Mouse (Mus musculus) kidney, postnatal 0 days (tissue): Measurements from ENCODE around the gene Ldhc. TPM values are rescaled to one million over a fixed set of nuclear protein-coding genes. Genes with fewer than 3 reads are reported as not detected.

Experiments used
- ATAC-seq: fragments of 200-750 bp; cut with Nextera tagmentation; replicated peaks from 2 replicates; pipeline ENCODE4 v1.8.0; 2017; ENCODE audit warnings: low read depth, moderate number of reproducible peaks, moderate TSS enrichment, moderate library complexity; ENCODE audit not compliant: low FRiP score
- DNase-seq: peaks from one replicate; pipeline ENCODE4 v3.0.0-alpha.2; 2016; ENCODE audit warnings: low spot score
- H3K27ac ChIP-seq: fragments of 300-500 bp; sonication (generic); 2 replicates; pipeline ENCODE4 v1.5.1; 2014; ENCODE audit warnings: mild to moderate bottlenecking
- H3K27me3 ChIP-seq: fragments of 300-500 bp; sonication (generic); 2 replicates; pipeline ENCODE4 v1.6.1; 2014; ENCODE audit warnings: low read length, mixed read lengths; ENCODE audit not compliant: insufficient read depth
- H3K36me3 ChIP-seq: fragments of 300-500 bp; sonication (generic); 2 replicates; pipeline ENCODE4 v1.6.1; 2014; ENCODE audit warnings: low read length, mixed read lengths; ENCODE audit not compliant: insufficient read depth
- H3K4me1 ChIP-seq: fragments of 300-500 bp; sonication (generic); replicated peaks from 2 replicates; pipeline ENCODE4 v1.6.1; 2014; ENCODE audit warnings: antibody characterized with exemption, low read length, mixed read lengths; ENCODE audit not compliant: insufficient read depth
- H3K4me2 ChIP-seq: fragments of 300-500 bp; sonication (generic); 2 replicates; pipeline ENCODE4 v1.6.1; 2014; ENCODE audit warnings: mild to moderate bottlenecking, low read length, moderate library complexity, mixed read lengths
- H3K4me3 ChIP-seq: fragments of 300-500 bp; sonication (generic); replicated peaks from 2 replicates; pipeline ENCODE4 v1.5.1; 2014; ENCODE audit warnings: low read depth, low read length
- H3K9ac ChIP-seq: fragments of 300-500 bp; sonication (generic); 2 replicates; pipeline ENCODE4 v1.6.1; 2014; ENCODE audit warnings: low read depth, low read length
- H3K9me3 ChIP-seq: fragments of 300-500 bp; sonication (generic); replicated peaks from 2 replicates; pipeline ENCODE4 v1.6.1; 2016; ENCODE audit warnings: low read length, inconsistent platforms, mixed read lengths
- CTCF ChIP-seq: IDR thresholded peaks from 2 replicates; pipeline ENCODE4 v1.5.1; 2016; ENCODE audit warnings: antibody characterized with exemption, low read depth, mild to moderate bottlenecking, moderate library complexity
- WGBS: fragments of 180-500 bp; shearing (Covaris S2); extraction: QIAGEN DNeasy Blood & Tissue Kit; methylation state at CpG from one replicate; pipeline ENCODE4 v1.1.7; 2014; 5-methylcytosine and 5-hydroxymethylcytosine counted together
- polyA plus RNA-seq: library from polyadenylated mRNA; unstranded; fragments of >200 nt; fragmentation: Nextera tagmentation; extraction: Ambion mirVana; gene quantifications from 2 replicates; pipeline ENCODE4 v1.2.1, GENCODE M21; 2015

Gene Ldhc
- polyA plus RNA-seq, 1 experiment from 2014 or later: not detected

DNA sequence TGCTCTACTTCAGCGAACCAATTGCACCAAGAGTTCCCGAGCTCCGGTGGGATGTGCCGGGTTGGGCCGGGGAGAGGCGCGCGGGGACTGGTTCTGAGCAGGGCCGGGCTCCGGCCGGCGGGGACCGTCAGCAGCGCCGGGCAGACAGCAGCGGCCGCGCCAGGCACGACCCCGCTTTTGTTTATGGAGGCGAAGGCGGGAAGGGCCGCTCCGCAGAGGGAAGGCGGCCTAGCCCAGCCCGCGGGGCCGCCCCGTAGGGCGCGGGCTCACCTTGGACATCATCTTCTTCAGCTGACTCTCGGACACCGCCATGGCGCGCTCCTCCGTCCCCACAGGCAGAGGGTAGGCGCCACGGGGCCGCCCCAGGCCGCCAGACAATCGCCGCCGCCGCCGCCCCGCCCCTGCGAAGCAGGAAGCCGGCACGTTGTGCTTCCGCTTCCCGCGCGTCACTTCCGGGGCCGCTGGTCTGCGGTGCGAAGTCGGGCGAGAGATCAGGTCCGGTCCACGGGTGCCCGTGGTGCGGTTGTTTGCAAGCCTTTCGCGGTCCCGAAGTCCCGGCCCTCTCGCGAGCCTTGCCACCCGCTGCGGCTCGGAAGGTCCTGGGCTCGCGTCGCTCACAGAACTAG, 58.7 kb downstream of the Ldhc start, which contains the start of gene Tsg101:
TSS of gene Tsg101 (minus strand) at position 419 of the 626 bp plus-strand sequence.
- H3K27ac ChIP-seq: peak within 1 kb of the TSS; percentile 98
- H3K4me3 ChIP-seq: peak within 1 kb of the TSS; percentile 91
- no peaks in the 10 kb centered on the region for H3K27me3 ChIP-seq
- H3K4me2 ChIP-seq: peak within 1 kb of the TSS; percentile 59
- no peaks in the 10 kb centered on the region for H3K9me3 ChIP-seq
- H3K36me3 ChIP-seq: no peaks in the 10 kb centered on the region
- ATAC-seq (peak; percentile 95), DNase-seq (peak; percentile 93)
- peak; percentile 17; the same call in 1 of the 2 replicates for TF ChIP-seq CTCF
- peak within 1 kb of the TSS; percentile 92 for H3K9ac ChIP-seq
- H3K4me1 ChIP-seq: peaks cover 8% of the 10 kb centered on the region
- WGBS: under 1% methylated on average over 70 of the region's 75 CpGs

DNA sequence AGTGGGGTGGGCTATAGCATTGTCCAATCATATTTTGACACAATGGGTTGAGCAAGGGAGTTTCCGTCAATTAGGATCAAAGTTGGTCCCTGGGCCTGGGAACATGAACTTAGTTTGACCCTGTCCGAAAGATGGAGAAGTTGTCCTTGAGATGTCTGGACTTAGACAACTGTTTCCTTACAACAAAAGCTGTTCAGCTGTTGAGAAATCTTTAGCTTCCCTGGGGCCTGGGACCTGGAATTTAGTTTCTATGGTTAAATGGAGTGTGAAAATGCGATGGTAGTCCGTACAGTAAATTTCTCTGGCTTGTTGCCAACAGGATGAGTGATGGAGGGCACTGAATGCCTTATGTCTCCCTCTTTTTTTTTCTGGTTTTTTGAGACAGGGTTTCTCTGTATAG, 61.1 kb downstream of the Ldhc start:
- H3K36me3 ChIP-seq: no peaks in the 10 kb centered on the region
- H3K27me3 ChIP-seq: no peaks in the 10 kb centered on the region
- H3K4me1 ChIP-seq: peaks cover 8% of the 10 kb centered on the region
- no peaks in the 10 kb centered on the region for H3K9me3 ChIP-seq
- DNase-seq (peak; percentile 2), ATAC-seq (no peak)
- no peak overlapping the region for H3K4me3 ChIP-seq
- no peak overlapping the region for H3K9ac ChIP-seq
- no peak for TF ChIP-seq CTCF
- no peak overlapping the region for H3K27ac ChIP-seq
- WGBS: 55% methylated on average over 4 of the region's 4 CpGs
- no peak overlapping the region for H3K4me2 ChIP-seq

Other genes with a start within 250 kb of the Ldhc start
- 15.5 and 17.2 TPM in 2 replicates for gene Sergef, start 221.4 kb upstream of the Ldhc start, polyA plus RNA-seq
- gene Tph1, start 188.7 kb upstream of the Ldhc start, polyA plus RNA-seq: 1.3 and 2.2 TPM in 2 replicates
- gene Saal1, start 150.5 kb upstream of the Ldhc start, polyA plus RNA-seq: 20.3 and 23.1 TPM in 2 replicates
- gene Saa3, start 145.5 kb upstream of the Ldhc start, polyA plus RNA-seq: 0.32 and 0.49 TPM in 2 replicates
- not detected in 2 replicates for gene Saa4, start 128.6 kb upstream of the Ldhc start, polyA plus RNA-seq
- gene Saa1, start 118.2 kb upstream of the Ldhc start, polyA plus RNA-seq: 2.1 and 3.7 TPM in 2 replicates
- gene Saa2, start 109.4 kb upstream of the Ldhc start, polyA plus RNA-seq: 0.28 and 0.50 TPM in 2 replicates
- 18.0 and 19.0 TPM in 2 replicates for gene Hps5, start 65.1 kb upstream of the Ldhc start, polyA plus RNA-seq
- gene Gtf2h1, start 65.1 kb upstream of the Ldhc start, polyA plus RNA-seq: 39.1 and 43.6 TPM in 2 replicates
- 890 and 943 TPM in 2 replicates for gene Ldha, start 19.7 kb upstream of the Ldhc start, polyA plus RNA-seq
- gene Tsg101, start 58.8 kb downstream of the Ldhc start, polyA plus RNA-seq: 169 and 171 TPM in 2 replicates
- gene Uevld, start 97.3 kb downstream of the Ldhc start, polyA plus RNA-seq: 7.2 and 8.0 TPM in 2 replicates
- gene Gm9999, start 122.4 kb downstream of the Ldhc start, polyA plus RNA-seq: not detected in 2 replicates
- gene Spty2d1, start 147.2 kb downstream of the Ldhc start, polyA plus RNA-seq: 13.7 and 15.9 TPM in 2 replicates
- gene Tmem86a, start 189.4 kb downstream of the Ldhc start, polyA plus RNA-seq: 42.1 and 43.6 TPM in 2 replicates